Mouse (Mus musculus): ENCODE measurements at regions not wholly inside any gene's neighbourhood (a gene's known extent, or its start where the extent isn't known, plus 50 kb on each side); places are given as distances from the start of the nearest gene placed in this dataset.

GRCm38 (mm10) chr8:116367491-116367890, 137.3 kb upstream of the Dynlrb2 start:
- Histone ChIP-seq H3K9ac (ENCODE audit: insufficient read depth, low read depth, low read length, poor library complexity, severe bottlenecking) (no peak overlapping the region), H3K36me3 (ENCODE audit: control insufficient read depth, insufficient read depth, low read length, poor library complexity, severe bottlenecking) (no peaks in the 10 kb centered on the region), H3K27ac (ENCODE audit: insufficient read depth, low read depth, low read length, poor library complexity, severe bottlenecking) (no peak overlapping the region), H3K9me3 (ENCODE audit: control insufficient read depth, insufficient read depth, low read depth, low read length) (no peaks in the 10 kb centered on the region), H3K4me3 (ENCODE audit: insufficient read depth in 1 of 2, low read depth in 1 of 2, low read length in 2 of 2, poor library complexity in 1 of 2, severe bottlenecking in 1 of 2) (no peak overlapping the region), H3K4me1 (ENCODE audit: control insufficient read depth in 2 of 2, insufficient read depth in 2 of 2, low read length in 2 of 2, poor library complexity in 1 of 2) (peaks cover 3 to 12% of the 10 kb centered on the region in 2 experiments; a peak in 3 of 4 replicates)
- TF ChIP-seq ZNF384 (IDR thresholded peaks at IDR 0.05; ENCODE audit: low read depth, low read length) (no peak), MAFK (IDR thresholded peaks at IDR 0.05; ENCODE audit: insufficient read depth, low read depth, low read length) (no peak), CHD2 (IDR thresholded peaks at IDR 0.05; ENCODE audit: low read depth, low read length) (no peak), ZC3H11A (IDR thresholded peaks at IDR 0.05; ENCODE audit: borderline replicate concordance, low read depth, low read length) (no peak), HCFC1 (IDR thresholded peaks at IDR 0.05; ENCODE audit: borderline replicate concordance, insufficient read depth, low read length) (no peak)
- no peak for DNase-seq (ENCODE audit: low read depth, low spot score)
- in situ Hi-C loops (cut with MboI; ENCODE audit: low sequenced_read_pairs in 2 of 2, unreplicated experiment in 2 of 2) = no loop called here

GRCm38 (mm10) chr8:116366706-116367105, 138.1 kb upstream of the Dynlrb2 start:
- H3K4me3 ChIP-seq (ENCODE audit: insufficient read depth in 1 of 2, low read depth in 1 of 2, low read length in 2 of 2, poor library complexity in 1 of 2, severe bottlenecking in 1 of 2) = no peak overlapping the region
- H3K9ac ChIP-seq (ENCODE audit: insufficient read depth, low read depth, low read length, poor library complexity, severe bottlenecking) = no peak overlapping the region
- H3K4me1 ChIP-seq (ENCODE audit: control insufficient read depth in 2 of 2, insufficient read depth in 2 of 2, low read length in 2 of 2, poor library complexity in 1 of 2) = peaks cover 3 to 8% of the 10 kb centered on the region in 2 experiments; a peak in 3 of 4 replicates
- no peak for DNase-seq (ENCODE audit: low read depth, low spot score)
- H3K9me3 ChIP-seq (ENCODE audit: control insufficient read depth, insufficient read depth, low read depth, low read length) = no peaks in the 10 kb centered on the region
- H3K36me3 ChIP-seq (ENCODE audit: control insufficient read depth, insufficient read depth, low read length, poor library complexity, severe bottlenecking) = no peaks in the 10 kb centered on the region
- no peak overlapping the region for H3K27ac ChIP-seq (ENCODE audit: insufficient read depth, low read depth, low read length, poor library complexity, severe bottlenecking)
- TF ChIP-seq CHD2 (IDR thresholded peaks at IDR 0.05; ENCODE audit: low read depth, low read length) (no peak), ZC3H11A (IDR thresholded peaks at IDR 0.05; ENCODE audit: borderline replicate concordance, low read depth, low read length) (no peak)
- in situ Hi-C loops (cut with MboI; ENCODE audit: low sequenced_read_pairs in 2 of 2, unreplicated experiment in 2 of 2) = no loop called here

GRCm38 (mm10) chr8:116364751-116365150, 140.0 kb upstream of the Dynlrb2 start:
- no peak for DNase-seq (ENCODE audit: low read depth, low spot score)
- H3K4me1 ChIP-seq (ENCODE audit: control insufficient read depth in 2 of 2, insufficient read depth in 2 of 2, low read length in 2 of 2, poor library complexity in 1 of 2) = peaks cover 3 to 5% of the 10 kb centered on the region in 2 experiments; a peak in 2 of 4 replicates
- no peak overlapping the region for H3K4me3 ChIP-seq (ENCODE audit: insufficient read depth in 1 of 2, low read depth in 1 of 2, low read length in 2 of 2, poor library complexity in 1 of 2, severe bottlenecking in 1 of 2)
- no peaks in the 10 kb centered on the region for H3K9me3 ChIP-seq (ENCODE audit: control insufficient read depth, insufficient read depth, low read depth, low read length)
- no peaks in the 10 kb centered on the region for H3K36me3 ChIP-seq (ENCODE audit: control insufficient read depth, insufficient read depth, low read length, poor library complexity, severe bottlenecking)
- no peak overlapping the region for H3K27ac ChIP-seq (ENCODE audit: insufficient read depth, low read depth, low read length, poor library complexity, severe bottlenecking)
- in situ Hi-C loops (cut with MboI; ENCODE audit: low sequenced_read_pairs in 2 of 2, unreplicated experiment in 2 of 2) = no loop called here
- no peak for TF ChIP-seq HCFC1 (IDR thresholded peaks at IDR 0.05; ENCODE audit: borderline replicate concordance, insufficient read depth, low read length)
- TF ChIP-seq ZC3H11A (IDR thresholded peaks at IDR 0.05; ENCODE audit: borderline replicate concordance, low read depth, low read length) = no peak
- no peak for TF ChIP-seq CHD2 (IDR thresholded peaks at IDR 0.05; ENCODE audit: low read depth, low read length)
- no peak for TF ChIP-seq ZNF384 (IDR thresholded peaks at IDR 0.05; ENCODE audit: low read depth, low read length)
- no peak for TF ChIP-seq MAFK (IDR thresholded peaks at IDR 0.05; ENCODE audit: insufficient read depth, low read depth, low read length)
- no peak overlapping the region for H3K9ac ChIP-seq (ENCODE audit: insufficient read depth, low read depth, low read length, poor library complexity, severe bottlenecking)

- H3K27ac ChIP-seq (ENCODE audit: insufficient read depth, low read depth, low read length, poor library complexity, severe bottlenecking) = no peak overlapping the region
- H3K36me3 ChIP-seq (ENCODE audit: control insufficient read depth, insufficient read depth, low read length, poor library complexity, severe bottlenecking) = no peaks in the 10 kb centered on the region
- in situ Hi-C loops (cut with MboI; ENCODE audit: low sequenced_read_pairs in 2 of 2, unreplicated experiment in 2 of 2) = no loop called here
- no peak overlapping the region for H3K4me3 ChIP-seq (ENCODE audit: insufficient read depth in 1 of 2, low read depth in 1 of 2, low read length in 2 of 2, poor library complexity in 1 of 2, severe bottlenecking in 1 of 2)
- H3K4me1 ChIP-seq (ENCODE audit: control insufficient read depth in 2 of 2, insufficient read depth in 2 of 2, low read length in 2 of 2, poor library complexity in 1 of 2) = peaks cover 3 to 5% of the 10 kb centered on the region in 2 experiments; a peak in 2 of 4 replicates
- no peak for DNase-seq (ENCODE audit: low read depth, low spot score)
- H3K9ac ChIP-seq (ENCODE audit: insufficient read depth, low read depth, low read length, poor library complexity, severe bottlenecking) = no peak overlapping the region
- no peak for TF ChIP-seq ZC3H11A (IDR thresholded peaks at IDR 0.05; ENCODE audit: borderline replicate concordance, low read depth, low read length)
- no peak for TF ChIP-seq ZNF384 (IDR thresholded peaks at IDR 0.05; ENCODE audit: low read depth, low read length)
- no peak for TF ChIP-seq CHD2 (IDR thresholded peaks at IDR 0.05; ENCODE audit: low read depth, low read length)
- TF ChIP-seq HCFC1 (IDR thresholded peaks at IDR 0.05; ENCODE audit: borderline replicate concordance, insufficient read depth, low read length) = no peak
- TF ChIP-seq MAFK (IDR thresholded peaks at IDR 0.05; ENCODE audit: insufficient read depth, low read depth, low read length) = no peak
- no peaks in the 10 kb centered on the region for H3K9me3 ChIP-seq (ENCODE audit: control insufficient read depth, insufficient read depth, low read depth, low read length)
Observed at GRCm38 (mm10) chr8:116364172-116364571, 140.6 kb upstream of the Dynlrb2 start.

- Histone ChIP-seq H3K4me1 (ENCODE audit: control insufficient read depth in 2 of 2, insufficient read depth in 2 of 2, low read length in 2 of 2, poor library complexity in 1 of 2) (peaks cover 3% of the 10 kb centered on the region in 2 experiments; a peak in 1 of 4 replicates), H3K9ac (ENCODE audit: insufficient read depth, low read depth, low read length, poor library complexity, severe bottlenecking) (no peak overlapping the region), H3K9me3 (ENCODE audit: control insufficient read depth, insufficient read depth, low read depth, low read length) (no peaks in the 10 kb centered on the region), H3K27ac (ENCODE audit: insufficient read depth, low read depth, low read length, poor library complexity, severe bottlenecking) (no peak overlapping the region), H3K36me3 (ENCODE audit: control insufficient read depth, insufficient read depth, low read length, poor library complexity, severe bottlenecking) (no peaks in the 10 kb centered on the region), H3K4me3 (ENCODE audit: insufficient read depth in 1 of 2, low read depth in 1 of 2, low read length in 2 of 2, poor library complexity in 1 of 2, severe bottlenecking in 1 of 2) (no peak overlapping the region)
- in situ Hi-C loops (cut with MboI; ENCODE audit: low sequenced_read_pairs in 2 of 2, unreplicated experiment in 2 of 2) = no loop called here
- DNase-seq (ENCODE audit: low read depth, low spot score) = no peak
- TF ChIP-seq MAFK (IDR thresholded peaks at IDR 0.05; ENCODE audit: insufficient read depth, low read depth, low read length) (no peak), CHD2 (IDR thresholded peaks at IDR 0.05; ENCODE audit: low read depth, low read length) (no peak), ZC3H11A (IDR thresholded peaks at IDR 0.05; ENCODE audit: borderline replicate concordance, low read depth, low read length) (no peak), HCFC1 (IDR thresholded peaks at IDR 0.05; ENCODE audit: borderline replicate concordance, insufficient read depth, low read length) (no peak), ZNF384 (IDR thresholded peaks at IDR 0.05; ENCODE audit: low read depth, low read length) (no peak)
Observed at GRCm38 (mm10) chr8:116362351-116362750, 142.4 kb upstream of the Dynlrb2 start.

Measured in ES-E14 (cell line).